9 mouse cellular contexts compared by ENCODE assay signal in the genomic region with DNA sequence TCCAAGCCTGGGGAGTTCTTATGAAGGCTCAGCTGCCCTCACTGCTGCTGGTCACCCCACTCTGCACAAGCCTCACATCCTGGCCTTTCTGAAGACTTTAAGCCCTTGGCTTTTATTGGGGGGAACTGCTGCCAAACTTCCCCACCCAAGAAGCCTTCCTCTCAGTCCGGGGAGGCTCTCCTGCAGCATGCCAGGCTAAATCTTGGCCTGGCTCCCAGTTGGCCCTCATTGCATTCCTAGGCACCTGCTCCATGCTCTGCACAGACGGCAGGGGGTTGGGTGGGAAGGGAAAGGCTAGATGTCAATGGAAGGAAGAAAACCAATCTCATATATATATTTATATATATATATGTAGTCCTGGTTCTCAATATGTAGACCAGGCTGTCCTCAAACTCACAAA. TPM values are rescaled to one million over a fixed set of nuclear protein-coding genes. Genes with fewer than 3 reads are reported as not detected.
DNase-seq lines count a peak whose midpoint lies in the region; ATAC-seq and TF ChIP-seq lines count a peak whose summit lies in the region.
"Had no signal": no experiment of that assay in that cellular context is flagged by ENCODE, and none has a peak within 500 bp of the region (broad histone marks: within the 10 kb centered on the region; RNA-seq: fewer than 3 reads in every experiment).

No protein-coding gene starts in this region.

- H3K27me3 ChIP-seq in lung, postnatal 0 days (replicated peaks; ENCODE audit: insufficient read depth, low read length): no peaks in the 10 kb centered on the region
- no peaks in the 10 kb centered on the region for H3K27me3 ChIP-seq in heart, embryonic 11.5 days (ENCODE audit: control insufficient read depth, insufficient read depth, low read length)

- WGBS in lung, postnatal 0 days: 21% methylated on average over 2 of the region's 2 CpGs
- WGBS in heart, embryonic 11.5 days (ENCODE audit: insufficient replicate concordance): 62% methylated on average over 2 of the region's 2 CpGs

- DNase-seq in cerebellum, adult 11 months: peak; percentile 74
- peak; percentile 37 to 56 for DNase-seq in lung, adult 18-20 months
- DNase-seq in lung, postnatal 0 days (ENCODE audit: low spot score): no peak
- DNase-seq in lung, postnatal 25 days (ENCODE audit: low spot score): peak; percentile 26
- no peak for DNase-seq in frontal cortex, postnatal 36 days (ENCODE audit: low spot score in 2 of 2)

- H3K9me3 ChIP-seq in lung, postnatal 0 days (ENCODE audit: low read length): no peaks in the 10 kb centered on the region
- no peaks in the 10 kb centered on the region for H3K9me3 ChIP-seq in heart, embryonic 11.5 days (replicated peaks; ENCODE audit: control insufficient read depth, low read length)

- no peak overlapping the region for H3K9ac ChIP-seq in lung, postnatal 0 days (replicated peaks; ENCODE audit: low read depth)
- no peak overlapping the region; the same call in 1 of the 2 replicates for H3K9ac ChIP-seq in heart, embryonic 11.5 days (ENCODE audit: low read depth, low read length)

- TF ChIP-seq EP300 in lung, postnatal 0 days (IDR thresholded peaks at IDR 0.05): no peak

- H3K4me2 ChIP-seq in lung, postnatal 0 days (replicated peaks; ENCODE audit: low read depth, low read length): no peak overlapping the region
- H3K4me2 ChIP-seq in heart, embryonic 11.5 days: no peak overlapping the region

- H3K36me3 ChIP-seq in lung, postnatal 0 days (ENCODE audit: insufficient read depth, low read length): no peaks in the 10 kb centered on the region
- no peaks in the 10 kb centered on the region for H3K36me3 ChIP-seq in heart, embryonic 11.5 days (ENCODE audit: control insufficient read depth, insufficient read depth, low read length)

- TF ChIP-seq CTCF in lung, postnatal 0 days (IDR thresholded peaks at IDR 0.05): no peak

- no peak for ATAC-seq in cerebellum, adult (ENCODE audit: insufficient number of reproducible peaks, low FRiP score, low TSS enrichment)
- no peak for ATAC-seq in lung, postnatal 0 days
- no peak for ATAC-seq in heart, embryonic 11.5 days (replicated peaks; ENCODE audit: insufficient number of reproducible peaks, low FRiP score, low TSS enrichment)
- no peak for ATAC-seq in inflammation-experienced regulatory T-cells, adult 6 months

- H3K4me1 ChIP-seq in lung, postnatal 0 days (ENCODE audit: insufficient read depth, low read depth, low read length): 0 out of 2 replicates have a peak, but pooled peaks cover 5% of the 10 kb centered on the region
- H3K4me1 ChIP-seq in heart, embryonic 11.5 days (ENCODE audit: control insufficient read depth, insufficient read depth, low read length): peaks cover 27% of the 10 kb centered on the region

- no peak overlapping the region for H3K4me3 ChIP-seq in lung, postnatal 0 days (ENCODE audit: low read depth, low read length)
- H3K4me3 ChIP-seq in heart, embryonic 11.5 days (ENCODE audit: low read depth, low read length): no peak overlapping the region

- no peak overlapping the region for H3K27ac ChIP-seq in lung, postnatal 0 days (ENCODE audit: low read length)
- H3K27ac ChIP-seq in heart, embryonic 11.5 days (ENCODE audit: low read depth, low read length): peak overlapping the region; percentile 3; the same call in 1 of the 2 replicates
- H3K27ac ChIP-seq: macrophage had no signal

RNA-seq across cellular contexts. Expression of a gene that starts 2.3 kb away (rescaled TPM):
- polyA plus RNA-seq in lung, postnatal 0 days (2015; fragmentation: Nextera tagmentation; extraction: Ambion mirVana): 1.4 and 1.8 TPM in 2 replicates
- 16.5 and 17.1 TPM in 2 replicates for polyA plus RNA-seq in heart, embryonic 11.5 days (2014; fragmentation: Nextera tagmentation; extraction: Ambion mirVana)
- polyA plus RNA-seq in inflammation-experienced regulatory T-cells, adult 6 months (2017; shearing (Covaris generic)): 10 to 100 TPM; 75.5 to 92.6 (median 81.1) TPM

RNA-seq across cellular contexts. Expression of a gene that starts 22.3 kb away (rescaled TPM):
- polyA plus RNA-seq in lung, postnatal 0 days (2015; fragmentation: Nextera tagmentation; extraction: Ambion mirVana): 23.6 and 26.6 TPM in 2 replicates
- polyA plus RNA-seq in heart, embryonic 11.5 days (2014; fragmentation: Nextera tagmentation; extraction: Ambion mirVana): 50.0 and 51.9 TPM in 2 replicates
- polyA plus RNA-seq in inflammation-experienced regulatory T-cells, adult 6 months (2017; shearing (Covaris generic)): 100 to 1,000 TPM; 118 to 154 (median 154) TPM

RNA-seq across cellular contexts. Expression of a gene that starts 42.4 kb away (rescaled TPM):
- 228 and 265 TPM in 2 replicates for polyA plus RNA-seq in lung, postnatal 0 days (2015; fragmentation: Nextera tagmentation; extraction: Ambion mirVana)
- 300 and 370 TPM in 2 replicates for polyA plus RNA-seq in heart, embryonic 11.5 days (2014; fragmentation: Nextera tagmentation; extraction: Ambion mirVana)
- 100 to 1,000 TPM; 347 to 625 (median 370) TPM for polyA plus RNA-seq in inflammation-experienced regulatory T-cells, adult 6 months (2017; shearing (Covaris generic))

Comparison
In these comparisons a context has a peak if more than half of its experiments do, and no peak if none do; other contexts are left out.
1. DNase-seq: peak in cerebellum, adult 11 months (single experiment), lung, adult 18-20 months (2 of 2) and lung, postnatal 25 days (single experiment); none in lung, postnatal 0 days (single experiment) and frontal cortex, postnatal 36 days (0 of 2).